Mouse (Mus musculus) T-helper 2 cell (primary cell): ENCODE measurements at regions not wholly inside any gene's neighbourhood (a gene's known extent, or its start where the extent isn't known, plus 50 kb on each side); places are given as distances from the start of the nearest gene placed in this dataset.
"Not testable (repeated sequence)": the region's sequence is repeated elsewhere in the genome, so short reads cannot be mapped to it uniquely, and the experiment has no call there.

Experiments
- in situ Hi-C: fragments of 300-600 bp; cut with MboI, MseI; formaldehyde crosslinking; loops from one replicate; pipeline ENCODE4 v1.15.1; 2025; ENCODE audit warnings: high pct_unique_total_duplicates

- in situ Hi-C loops = no loop called here
These were observed 186.3 kb downstream of the 1810013L24Rik start for GRCm38 (mm10) chr16:9016040-9016761.

GRCm38 (mm10) chr16:9016762-9017086, 186.8 kb downstream of the 1810013L24Rik start:
- in situ Hi-C loops = no loop called here

GRCm38 (mm10) chr16:9030717-9031116, 200.8 kb downstream of the 1810013L24Rik start:
- in situ Hi-C loops = no loop called here

- in situ Hi-C loops = no loop called here
These were observed 213.4 kb downstream of the 1810013L24Rik start for GRCm38 (mm10) chr16:9043271-9043670.

GRCm38 (mm10) chr16:9046864-9047263, 217.0 kb downstream of the 1810013L24Rik start:
- in situ Hi-C loops = no loop called here

GRCm38 (mm10) chr16:9054415-9054814, 224.5 kb downstream of the 1810013L24Rik start:
- in situ Hi-C loops = no loop called here

- in situ Hi-C loops = no loop called here
These were observed 226.5 kb downstream of the 1810013L24Rik start for GRCm38 (mm10) chr16:9056430-9056829.

- in situ Hi-C loops = no loop called here
These were observed 241.6 kb downstream of the 1810013L24Rik start for GRCm38 (mm10) chr16:9071526-9071925.

GRCm38 (mm10) chr16:9071956-9072355, 242.1 kb downstream of the 1810013L24Rik start:
- in situ Hi-C loops = not testable (repeated sequence)

GRCm38 (mm10) chr16:9074295-9074694, 244.4 kb downstream of the 1810013L24Rik start:
- in situ Hi-C loops = no loop called here

GRCm38 (mm10) chr16:9077451-9077850, 247.6 kb downstream of the 1810013L24Rik start:
- in situ Hi-C loops = loop anchor here (25.0 kb wide), 1 partner anchor 1815 kb away; no protein-coding TSS in a partner anchor

GRCm38 (mm10) chr16:9078405-9078942, 248.6 kb downstream of the 1810013L24Rik start:
- in situ Hi-C loops = loop anchor here (25.0 kb wide), 1 partner anchor 1816 kb away; no protein-coding TSS in a partner anchor

- in situ Hi-C loops = loop anchor here (25.0 kb wide), 1 partner anchor 1821 kb away; no protein-coding TSS in a partner anchor
These were observed 253.1 kb downstream of the 1810013L24Rik start for GRCm38 (mm10) chr16:9083040-9083439.

- in situ Hi-C loops = loop anchor here (25.0 kb wide), 1 partner anchor 1821 kb away; no protein-coding TSS in a partner anchor
These were observed 253.8 kb downstream of the 1810013L24Rik start for GRCm38 (mm10) chr16:9083740-9084139.

GRCm38 (mm10) chr16:9084581-9084980, 254.7 kb downstream of the 1810013L24Rik start:
- in situ Hi-C loops = loop anchor here (25.0 kb wide), 1 partner anchor 1822 kb away; no protein-coding TSS in a partner anchor

GRCm38 (mm10) chr16:9085133-9085532, 255.2 kb downstream of the 1810013L24Rik start:
- in situ Hi-C loops = loop anchor here (25.0 kb wide), 1 partner anchor 1823 kb away; no protein-coding TSS in a partner anchor

- in situ Hi-C loops = loop anchor here (25.0 kb wide), 1 partner anchor 1824 kb away; no protein-coding TSS in a partner anchor
These were observed 256.1 kb downstream of the 1810013L24Rik start for GRCm38 (mm10) chr16:9085977-9086376.

- in situ Hi-C loops = loop anchor here (25.0 kb wide), 1 partner anchor 1829 kb away; no protein-coding TSS in a partner anchor
These were observed 261.9 kb downstream of the 1810013L24Rik start for GRCm38 (mm10) chr16:9091790-9092189.

GRCm38 (mm10) chr16:9092191-9092848, 262.4 kb downstream of the 1810013L24Rik start:
- in situ Hi-C loops = loop anchor here (25.0 kb wide), 1 partner anchor 1830 kb away; no protein-coding TSS in a partner anchor

- in situ Hi-C loops = loop anchor here (25.0 kb wide), 1 partner anchor 1831 kb away; no protein-coding TSS in a partner anchor
These were observed 263.7 kb downstream of the 1810013L24Rik start for GRCm38 (mm10) chr16:9093593-9093992.

GRCm38 (mm10) chr16:9094201-9094600, 264.3 kb downstream of the 1810013L24Rik start:
- in situ Hi-C loops = loop anchor here (25.0 kb wide), 1 partner anchor 1832 kb away; no protein-coding TSS in a partner anchor

- in situ Hi-C loops = no loop called here
These were observed 276.3 kb downstream of the 1810013L24Rik start for GRCm38 (mm10) chr16:9106211-9106610.
